Mouse (Mus musculus) liver, embryonic 14.5 days (tissue): ENCODE measurements around the gene Prpf3.

Experiments used
- CTCF ChIP-seq: IDR thresholded peaks from 2 replicates; pipeline ENCODE4 v1.5.1; 2016; ENCODE audit warnings: antibody characterized with exemption, low read depth, control low read depth
- EP300 ChIP-seq: IDR thresholded peaks from 2 replicates; pipeline ENCODE4 v1.6.1; 2016; ENCODE audit warnings: antibody characterized with exemption, low read depth

DNA sequence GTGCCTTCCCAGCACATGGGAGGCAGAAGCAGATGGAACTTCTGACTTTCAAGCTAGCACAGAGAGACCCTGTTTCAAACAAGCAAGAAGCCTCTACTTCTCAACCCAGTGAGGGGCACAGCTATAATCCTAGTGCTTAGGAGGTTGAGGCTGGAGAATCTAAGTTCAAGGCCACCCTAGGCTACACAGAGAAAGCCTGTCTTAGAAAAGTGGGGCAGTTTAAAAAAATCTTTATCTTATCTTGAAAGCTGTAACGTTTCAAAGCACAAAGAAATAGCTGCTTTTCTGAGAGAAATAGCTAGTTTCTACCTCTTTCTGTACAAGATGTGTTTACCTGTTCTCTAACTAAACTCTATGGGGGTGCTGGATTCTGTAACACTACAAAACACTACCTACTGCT is 49.0 kb downstream of the Prpf3 start:
- TF ChIP-seq CTCF, result no peak
- TF ChIP-seq EP300, result no peak
